8 mouse cellular contexts compared by ENCODE assay signal in the genomic region with DNA sequence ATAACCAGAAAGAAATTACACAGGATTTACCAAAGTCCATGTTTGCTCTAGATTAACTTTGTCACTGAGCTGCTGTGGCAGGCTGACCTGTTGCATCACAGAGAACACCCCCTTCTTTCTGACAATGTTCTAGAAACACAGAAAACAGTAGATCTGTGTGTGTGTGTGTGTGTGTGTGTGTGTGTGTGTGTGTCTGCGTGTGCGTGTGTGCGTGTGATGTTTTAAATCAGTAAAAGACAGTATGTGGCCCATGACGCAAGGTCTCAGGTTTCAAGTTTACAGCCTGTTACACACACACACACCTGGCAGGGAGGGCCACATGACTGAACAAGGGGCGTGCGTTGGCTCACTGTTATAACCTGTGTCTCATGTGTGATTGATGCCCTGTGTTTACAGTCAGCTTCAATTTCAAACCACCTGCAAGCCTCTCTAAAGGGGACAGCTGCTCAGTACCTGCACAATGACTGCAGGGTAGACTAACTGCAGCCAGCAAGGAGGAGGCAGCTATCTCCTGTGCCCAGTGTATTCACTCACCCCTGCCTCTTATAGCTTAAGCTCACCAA. TPM values are rescaled to one million over a fixed set of nuclear protein-coding genes. Genes with fewer than 3 reads are reported as not detected.
DNase-seq lines count a peak whose midpoint lies in the region; ATAC-seq and TF ChIP-seq lines count a peak whose summit lies in the region.

No protein-coding gene starts in this region.

- no peak overlapping the region for H3K27ac ChIP-seq in ES-Bruce4 (ENCODE audit: insufficient read depth, low read length)
- no peak overlapping the region for H3K27ac ChIP-seq in heart, embryonic 16.5 days (ENCODE audit: low read length)
- no peak overlapping the region for H3K27ac ChIP-seq in midbrain, embryonic 11.5 days (ENCODE audit: low read depth, low read length)

- TF ChIP-seq POLR2A in ES-Bruce4 (IDR thresholded peaks at IDR 0.05; ENCODE audit: insufficient read depth, low read length) = no peak

- peak overlapping the region; percentile 88 for H3K4me2 ChIP-seq in heart, embryonic 16.5 days (ENCODE audit: low read depth, low read length)
- peak overlapping the region; percentile 99 for H3K4me2 ChIP-seq in midbrain, embryonic 11.5 days

- no peaks in the 10 kb centered on the region for H3K36me3 ChIP-seq in ES-Bruce4 (ENCODE audit: control insufficient read depth, insufficient read depth, low read length, poor library complexity, severe bottlenecking)
- H3K36me3 ChIP-seq in heart, embryonic 16.5 days (ENCODE audit: control insufficient read depth, insufficient read depth) = no peaks in the 10 kb centered on the region
- H3K36me3 ChIP-seq in midbrain, embryonic 11.5 days (ENCODE audit: control insufficient read depth, insufficient read depth, low read length) = no peaks in the 10 kb centered on the region

- DNase-seq in A20 (ENCODE audit: low read depth, low spot score) = peak; percentile 87
- DNase-seq in large intestine, adult 2 months (ENCODE audit: low read depth, low spot score) = peak; percentile 71
- DNase-seq in midbrain, embryonic 11.5 days (ENCODE audit: low spot score, missing footprints) = peak; percentile 83
- peak; percentile 66 for DNase-seq in thymus, postnatal 4 days
- DNase-seq in adrenal gland, postnatal 4 days (ENCODE audit: low spot score in 2 of 2) = no peak
- no peak for DNase-seq in right cerebral cortex, postnatal 4 days

- peaks cover 10% of the 10 kb centered on the region for H3K27me3 ChIP-seq in ES-Bruce4 (ENCODE audit: control insufficient read depth, insufficient read depth, low read length, poor library complexity, severe bottlenecking)
- H3K27me3 ChIP-seq in heart, embryonic 16.5 days (ENCODE audit: control insufficient read depth, insufficient read depth, low read length) = no peaks in the 10 kb centered on the region
- H3K27me3 ChIP-seq in midbrain, embryonic 11.5 days (ENCODE audit: control insufficient read depth, insufficient read depth, low read length) = peaks cover 10% of the 10 kb centered on the region

- H3K9me3 ChIP-seq in ES-Bruce4 (replicated peaks; ENCODE audit: control insufficient read depth, insufficient read depth, low read length, poor library complexity, severe bottlenecking) = no peaks in the 10 kb centered on the region
- no peaks in the 10 kb centered on the region for H3K9me3 ChIP-seq in heart, embryonic 16.5 days (replicated peaks; ENCODE audit: control insufficient read depth, low read length)
- no peaks in the 10 kb centered on the region for H3K9me3 ChIP-seq in midbrain, embryonic 11.5 days (ENCODE audit: control insufficient read depth, low read length)

- ATAC-seq in heart, embryonic 16.5 days (replicated peaks; ENCODE audit: extremely low read depth, insufficient read depth, low FRiP score) = no peak
- no peak for ATAC-seq in midbrain, embryonic 11.5 days (ENCODE audit: low FRiP score)

- 47% methylated on average over 6 of the region's 6 CpGs for WGBS in heart, embryonic 16.5 days
- WGBS in large intestine, adult 2 months = 15% methylated on average over 6 of the region's 6 CpGs
- 77% methylated on average over 6 of the region's 6 CpGs for WGBS in midbrain, embryonic 11.5 days

- no peaks in the 10 kb centered on the region for H3K4me1 ChIP-seq in ES-Bruce4 (ENCODE audit: control insufficient read depth, insufficient read depth, low read length)
- peaks cover 21% of the 10 kb centered on the region for H3K4me1 ChIP-seq in heart, embryonic 16.5 days (ENCODE audit: control insufficient read depth, insufficient read depth, low read length)
- H3K4me1 ChIP-seq in midbrain, embryonic 11.5 days (ENCODE audit: control insufficient read depth, insufficient read depth, low read length) = no peaks in the 10 kb centered on the region

- no peak for TF ChIP-seq EP300 in ES-Bruce4 (IDR thresholded peaks at IDR 0.05; ENCODE audit: insufficient read depth, low read depth, low read length)

- no peak for TF ChIP-seq CTCF in ES-Bruce4 (IDR thresholded peaks at IDR 0.05; ENCODE audit: low read depth, low read length)

- peak overlapping the region; percentile 79; the same call in 1 of the 2 replicates for H3K9ac ChIP-seq in ES-Bruce4 (ENCODE audit: low read depth, poor library complexity, severe bottlenecking)
- H3K9ac ChIP-seq in heart, embryonic 16.5 days (ENCODE audit: low read length) = peak overlapping the region; percentile 75
- no peak overlapping the region for H3K9ac ChIP-seq in midbrain, embryonic 11.5 days (ENCODE audit: low read length)

- peak overlapping the region; percentile 66; the same call in 1 of the 2 replicates for H3K4me3 ChIP-seq in ES-Bruce4 (ENCODE audit: low read depth, low read length)
- H3K4me3 ChIP-seq in heart, embryonic 16.5 days (ENCODE audit: low read length) = peak overlapping the region; percentile 84
- peak overlapping the region; percentile 66 for H3K4me3 ChIP-seq in midbrain, embryonic 11.5 days (ENCODE audit: low read depth, low read length)

RNA-seq across cellular contexts. Expression of a gene that starts 2.7 kb away (rescaled TPM):
- 4.7 and 4.8 TPM in 2 replicates for polyA plus RNA-seq in ES-Bruce4 (2011; ENCODE audit: insufficient read depth, insufficient read length, low read depth, missing spikeins)
- 4.6 and 5.8 TPM in 2 replicates for polyA plus RNA-seq in heart, embryonic 16.5 days (2015; fragmentation: Nextera tagmentation; extraction: Ambion mirVana)
- 20.1 and 27.8 TPM in 2 replicates for polyA plus RNA-seq in large intestine, adult 2 months (2012; rRNA removed)
- polyA plus RNA-seq in midbrain, embryonic 11.5 days (2014; fragmentation: Nextera tagmentation; extraction: Ambion mirVana) = 1.7 and 2.1 TPM in 2 replicates
- total RNA-seq in adrenal gland, postnatal 4 days (2021) = 10 to 100 TPM; 63.2 to 67.2 TPM

Comparison
In these comparisons a context has a peak if more than half of its experiments do, and no peak if none do; other contexts are left out.
1. DNase-seq: peak in A20 (single experiment), large intestine, adult 2 months (single experiment), midbrain, embryonic 11.5 days (single experiment) and thymus, postnatal 4 days (single experiment); none in adrenal gland, postnatal 4 days (0 of 2) and right cerebral cortex, postnatal 4 days (single experiment).
2. Peak in every context shown above with its lines, with median percentiles within 50 percentile points of each other: H3K4me3 ChIP-seq.